Mouse (Mus musculus) hindbrain, embryonic 12.5 days (tissue): Measurements from ENCODE around the gene Spata18. TPM values are rescaled to one million over a fixed set of nuclear protein-coding genes. Genes with fewer than 3 reads are reported as not detected.

ENCODE experiments used
- polyA plus RNA-seq: library from polyadenylated mRNA; unstranded; fragments of >200 nt; fragmentation: Nextera tagmentation; extraction: Ambion mirVana; gene quantifications from 2 replicates; pipeline ENCODE4 v1.2.1, GENCODE M21; 2016

Gene Spata18
- polyA plus RNA-seq, 1 experiment from 2014 or later: 0.90 TPM

Other genes with a start within 250 kb of the Spata18 start
- 0.20 TPM in 1 of 2 replicates, not detected in the other for gene Cwh43, start 245.3 kb upstream of the Spata18 start, polyA plus RNA-seq
- gene Dcun1d4, start 170.4 kb upstream of the Spata18 start, polyA plus RNA-seq: 58.4 and 67.4 TPM in 2 replicates
- gene Lrrc66, start 18.9 kb upstream of the Spata18 start, polyA plus RNA-seq: not detected in 2 replicates
- gene Sgcb, start 3.6 kb upstream of the Spata18 start, polyA plus RNA-seq: 26.5 and 29.1 TPM in 2 replicates